Mouse (Mus musculus) midbrain, embryonic 13.5 days (tissue): ENCODE measurements around the gene Cdkn3. TPM values are rescaled to one million over a fixed set of nuclear protein-coding genes. Genes with fewer than 3 reads are reported as not detected.

ENCODE experiments used
- ATAC-seq: fragments of 200-750 bp; cut with Nextera tagmentation; 2 replicates; pipeline ENCODE4 v1.8.0; 2017; ENCODE audit warnings: mild to moderate bottlenecking, moderate TSS enrichment, moderate library complexity
- H3K27ac ChIP-seq: fragments of 300-500 bp; sonication (generic); 2 replicates; pipeline ENCODE4 v1.5.1; 2015; ENCODE audit warnings: inconsistent platforms, mild to moderate bottlenecking, moderate library complexity
- H3K27me3 ChIP-seq: fragments of 300-500 bp; sonication (generic); 2 replicates; pipeline ENCODE4 v1.6.1; 2015; ENCODE audit warnings: mild to moderate bottlenecking, inconsistent platforms
- H3K36me3 ChIP-seq: fragments of 300-500 bp; sonication (generic); 2 replicates; pipeline ENCODE4 v1.6.1; 2015; ENCODE audit warnings: mild to moderate bottlenecking, inconsistent platforms
- H3K4me1 ChIP-seq: fragments of 300-500 bp; sonication (generic); replicated peaks from 2 replicates; pipeline ENCODE4 v1.6.1; 2015; ENCODE audit warnings: inconsistent platforms
- H3K4me2 ChIP-seq: fragments of 300-500 bp; sonication (generic); replicated peaks from 2 replicates; pipeline ENCODE4 v1.6.1; 2015; ENCODE audit warnings: moderate library complexity, mild to moderate bottlenecking, inconsistent platforms
- H3K4me3 ChIP-seq: fragments of 300-500 bp; sonication (generic); replicated peaks from 2 replicates; pipeline ENCODE4 v1.5.1; 2015; ENCODE audit warnings: mild to moderate bottlenecking, inconsistent platforms
- H3K9ac ChIP-seq: fragments of 300-500 bp; sonication (generic); replicated peaks from 2 replicates; pipeline ENCODE4 v1.6.1; 2015; ENCODE audit warnings: mild to moderate bottlenecking, inconsistent platforms
- H3K9me3 ChIP-seq: fragments of 300-500 bp; sonication (generic); 2 replicates; pipeline ENCODE4 v1.6.1; 2016; ENCODE audit warnings: mild to moderate bottlenecking, inconsistent platforms
- WGBS: fragments of 180-500 bp; shearing (Covaris S2); methylation state at CpG from one replicate; pipeline ENCODE4 v1.1.7; 2015; 5-methylcytosine and 5-hydroxymethylcytosine counted together
- polyA plus RNA-seq: library from polyadenylated mRNA; unstranded; fragments of >200 nt; fragmentation: Nextera tagmentation; extraction: Ambion mirVana; gene quantifications from 2 replicates; pipeline ENCODE4 v1.2.1, GENCODE M21; 2015

Gene Cdkn3
- polyA plus RNA-seq, 1 experiment from 2014 or later, result 20.8 TPM

GRCm38 (mm10) chr14:46787454-46787786 lies 27.1 kb downstream of the Cdkn3 start:
- under 1% methylated on average over 11 of the region's 11 CpGs for WGBS
- Histone ChIP-seq H3K27me3 (no peaks in the 10 kb centered on the region), H3K36me3 (peaks cover 8% of the 10 kb centered on the region), H3K9ac (peak overlapping the region; percentile 96), H3K4me2 (peak overlapping the region; percentile 84), H3K4me3 (peak overlapping the region; percentile 81), H3K4me1 (peaks cover 21% of the 10 kb centered on the region), H3K9me3 (no peaks in the 10 kb centered on the region), H3K27ac (peak overlapping the region; percentile 97)
- ATAC-seq, result no peak

GRCm38 (mm10) chr14:46787787-46788504 lies 27.6 kb downstream of the Cdkn3 start, which contains the start of gene Cnih1:
TSS of gene Cnih1 (minus strand) at chr14:46788411.
- ATAC-seq, result peak; percentile 97
- Histone ChIP-seq H3K9ac (peak within 1 kb of the TSS; percentile 96), H3K27me3 (no peaks in the 10 kb centered on the region), H3K9me3 (no peaks in the 10 kb centered on the region), H3K36me3 (peaks cover 3% of the 10 kb centered on the region), H3K4me1 (peaks cover 21% of the 10 kb centered on the region), H3K4me2 (peak within 1 kb of the TSS; percentile 84), H3K27ac (peak within 1 kb of the TSS; percentile 97), H3K4me3 (peak within 1 kb of the TSS; percentile 81)
- under 1% methylated on average over 77 of the region's 86 CpGs for WGBS

- Histone ChIP-seq H3K27ac (peak overlapping the region; percentile 97), H3K36me3 (no peaks in the 10 kb centered on the region)
- 26% methylated on average over 8 of the region's 8 CpGs for WGBS
Observed at GRCm38 (mm10) chr14:46788505-46788901, 28.2 kb downstream of the Cdkn3 start.

GRCm38 (mm10) chr14:46790303-46790702 lies 30.0 kb downstream of the Cdkn3 start:
- no peak overlapping the region for H3K4me2 ChIP-seq
- H3K9me3 ChIP-seq, result no peaks in the 10 kb centered on the region
- peaks cover 19% of the 10 kb centered on the region for H3K4me1 ChIP-seq
- 72% methylated on average over 4 of the region's 4 CpGs for WGBS
- no peak for ATAC-seq
- H3K4me3 ChIP-seq, result no peak overlapping the region
- no peaks in the 10 kb centered on the region for H3K36me3 ChIP-seq
- no peak overlapping the region for H3K9ac ChIP-seq
- no peaks in the 10 kb centered on the region for H3K27me3 ChIP-seq
- no peak overlapping the region for H3K27ac ChIP-seq

More at GRCm38 (mm10) chr14:46788505-46788901, 28.2 kb downstream of the Cdkn3 start:
- H3K9me3 ChIP-seq, result no peaks in the 10 kb centered on the region
- H3K4me2 ChIP-seq, result peak overlapping the region; percentile 84
- no peaks in the 10 kb centered on the region for H3K27me3 ChIP-seq
- H3K4me1 ChIP-seq, result peaks cover 21% of the 10 kb centered on the region
- no peak overlapping the region; the same call in 1 of the 2 replicates for H3K9ac ChIP-seq
- peak overlapping the region; percentile 81 for H3K4me3 ChIP-seq
- peak; percentile 2; the same call in 1 of the 2 replicates for ATAC-seq

- Histone ChIP-seq H3K4me3 (no peak overlapping the region), H3K4me1 (peaks cover 17% of the 10 kb centered on the region), H3K36me3 (no peaks in the 10 kb centered on the region), H3K27ac (no peak overlapping the region), H3K9me3 (no peaks in the 10 kb centered on the region), H3K4me2 (no peak overlapping the region), H3K9ac (no peak overlapping the region), H3K27me3 (no peaks in the 10 kb centered on the region)
- 94% methylated on average over 6 of the region's 6 CpGs for WGBS
- ATAC-seq, result no peak
Observed at GRCm38 (mm10) chr14:46790723-46791122, 30.4 kb downstream of the Cdkn3 start.

GRCm38 (mm10) chr14:46794157-46794556 lies 33.8 kb downstream of the Cdkn3 start:
- Histone ChIP-seq H3K27me3 (no peaks in the 10 kb centered on the region), H3K27ac (no peak overlapping the region), H3K9me3 (no peaks in the 10 kb centered on the region), H3K4me1 (no peaks in the 10 kb centered on the region), H3K36me3 (peaks cover 2% of the 10 kb centered on the region), H3K4me2 (no peak overlapping the region), H3K4me3 (no peak overlapping the region), H3K9ac (no peak overlapping the region)
- ATAC-seq, result no peak
- 95% methylated on average over 5 of the region's 5 CpGs for WGBS

GRCm38 (mm10) chr14:46800684-46801345 lies 40.5 kb downstream of the Cdkn3 start:
- no peaks in the 10 kb centered on the region for H3K27me3 ChIP-seq
- peaks cover 16% of the 10 kb centered on the region for H3K36me3 ChIP-seq
- no peak overlapping the region for H3K27ac ChIP-seq
- H3K9me3 ChIP-seq, result no peaks in the 10 kb centered on the region
- ATAC-seq, result no peak
- H3K9ac ChIP-seq, result no peak overlapping the region
- H3K4me3 ChIP-seq, result no peak overlapping the region
- 91% methylated on average over 3 of the region's 3 CpGs for WGBS
- no peaks in the 10 kb centered on the region for H3K4me1 ChIP-seq
- H3K4me2 ChIP-seq, result no peak overlapping the region

- no peaks in the 10 kb centered on the region for H3K27me3 ChIP-seq
- no peak overlapping the region for H3K27ac ChIP-seq
- no peaks in the 10 kb centered on the region for H3K4me1 ChIP-seq
- H3K4me3 ChIP-seq, result no peak overlapping the region
- 94% methylated on average over 4 of the region's 4 CpGs for WGBS
- no peak overlapping the region for H3K9ac ChIP-seq
- no peak for ATAC-seq
- peaks cover 16% of the 10 kb centered on the region for H3K36me3 ChIP-seq
- no peaks in the 10 kb centered on the region for H3K9me3 ChIP-seq
- no peak overlapping the region for H3K4me2 ChIP-seq
Observed at GRCm38 (mm10) chr14:46803259-46803658, 42.9 kb downstream of the Cdkn3 start.

GRCm38 (mm10) chr14:46803791-46804190 lies 43.5 kb downstream of the Cdkn3 start:
- H3K4me2 ChIP-seq, result no peak overlapping the region
- 94% methylated on average over 1 of the region's 1 CpGs for WGBS
- H3K9ac ChIP-seq, result no peak overlapping the region
- H3K9me3 ChIP-seq, result no peaks in the 10 kb centered on the region
- H3K4me3 ChIP-seq, result no peak overlapping the region
- H3K36me3 ChIP-seq, result peaks cover 16% of the 10 kb centered on the region
- H3K27ac ChIP-seq, result no peak overlapping the region
- no peak for ATAC-seq
- H3K27me3 ChIP-seq, result no peaks in the 10 kb centered on the region
- no peaks in the 10 kb centered on the region for H3K4me1 ChIP-seq

GRCm38 (mm10) chr14:46806186-46806585 lies 45.8 kb downstream of the Cdkn3 start:
- ATAC-seq, result no peak
- no peak overlapping the region for H3K27ac ChIP-seq
- no peaks in the 10 kb centered on the region for H3K9me3 ChIP-seq
- H3K27me3 ChIP-seq, result no peaks in the 10 kb centered on the region
- H3K36me3 ChIP-seq, result peaks cover 18% of the 10 kb centered on the region
- no peaks in the 10 kb centered on the region for H3K4me1 ChIP-seq
- no peak overlapping the region for H3K4me3 ChIP-seq
- no peak overlapping the region for H3K9ac ChIP-seq
- 95% methylated on average over 5 of the region's 5 CpGs for WGBS
- no peak overlapping the region for H3K4me2 ChIP-seq

GRCm38 (mm10) chr14:46807927-46808326 lies 47.6 kb downstream of the Cdkn3 start:
- no peak overlapping the region for H3K4me2 ChIP-seq
- 72% methylated on average over 3 of the region's 3 CpGs for WGBS
- ATAC-seq, result no peak
- no peaks in the 10 kb centered on the region for H3K9me3 ChIP-seq
- H3K27ac ChIP-seq, result no peak overlapping the region
- no peak overlapping the region for H3K4me3 ChIP-seq
- no peak overlapping the region for H3K9ac ChIP-seq
- no peaks in the 10 kb centered on the region for H3K4me1 ChIP-seq
- H3K36me3 ChIP-seq, result peaks cover 30% of the 10 kb centered on the region
- no peaks in the 10 kb centered on the region for H3K27me3 ChIP-seq

- Histone ChIP-seq H3K27ac (no peak overlapping the region), H3K4me2 (no peak overlapping the region), H3K36me3 (peaks cover 49% of the 10 kb centered on the region), H3K9me3 (no peaks in the 10 kb centered on the region), H3K4me3 (no peak overlapping the region), H3K27me3 (no peaks in the 10 kb centered on the region), H3K9ac (no peak overlapping the region), H3K4me1 (peaks cover 13% of the 10 kb centered on the region)
- no peak for ATAC-seq
- WGBS, result 85% methylated on average over 6 of the region's 6 CpGs
Observed at GRCm38 (mm10) chr14:46815640-46816039, 55.3 kb downstream of the Cdkn3 start.
